26 mouse cellular contexts compared by ENCODE assay signal in the genomic region with DNA sequence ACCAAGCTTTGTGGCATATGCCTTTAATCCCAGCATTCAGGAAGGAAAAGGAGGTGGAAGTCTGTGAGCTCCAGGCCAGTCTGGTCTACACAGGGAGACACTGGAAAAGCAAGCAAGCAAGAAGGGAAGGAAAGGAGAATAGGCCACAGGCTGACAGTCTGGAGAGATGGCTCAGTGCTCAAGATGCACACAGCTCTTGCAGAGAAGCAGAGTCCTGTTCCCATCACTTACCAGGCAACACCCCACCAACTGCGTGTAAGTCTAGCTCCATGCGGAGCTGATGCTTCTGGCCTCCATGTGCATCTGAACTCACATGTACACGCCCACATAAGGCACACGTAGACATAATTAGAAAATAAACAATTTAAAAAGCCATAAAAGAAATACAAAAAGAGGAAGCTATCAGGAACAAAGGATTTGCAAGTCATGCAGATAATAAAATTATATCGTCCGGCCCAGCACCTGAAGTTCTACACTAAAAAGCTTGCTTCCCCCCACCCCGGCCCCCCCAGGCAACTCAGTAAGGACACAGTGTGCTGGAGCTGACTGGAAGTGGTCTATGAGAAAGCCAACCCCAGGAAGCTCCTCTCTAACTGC. TPM values are rescaled to one million over a fixed set of nuclear protein-coding genes. Genes with fewer than 3 reads are reported as not detected.
"Had no signal": no experiment of that assay in that cellular context is flagged by ENCODE, and none has a peak within 500 bp of the region (broad histone marks: within the 10 kb centered on the region; RNA-seq: fewer than 3 reads in every experiment).

No protein-coding gene starts in this region.

- H3K9ac ChIP-seq: limb, embryonic 12.5 days; limb, embryonic 15.5 days; liver, embryonic 12.5 days; liver, embryonic 15.5 days; lung, embryonic 15.5 days; midbrain, embryonic 12.5 days had no signal

- ATAC-seq: intestine, embryonic 16.5 days; liver, embryonic 12.5 days; midbrain, embryonic 16.5 days had no signal

- DNase-seq: kidney, adult 18-20 months; kidney, adult 9 months; kidney, postnatal 14 days; kidney, postnatal 4 days; left cerebral cortex, postnatal 4 days; lung, adult 18-20 months; lung, postnatal 10 days; lung, postnatal 36 days; retina, postnatal 1 day; right cerebral cortex, postnatal 25 days; spleen, adult 18-20 months; thymus, adult 2 months; thymus, postnatal 14 days; thymus, postnatal 4 days had no signal

- H3K27me3 ChIP-seq: limb, embryonic 12.5 days; limb, embryonic 15.5 days; liver, embryonic 12.5 days; liver, embryonic 15.5 days; lung, embryonic 15.5 days; midbrain, embryonic 12.5 days; neural tube, embryonic 13.5 days had no signal

- H3K4me3 ChIP-seq: limb, embryonic 12.5 days; limb, embryonic 15.5 days; liver, embryonic 12.5 days; liver, embryonic 15.5 days; lung, embryonic 15.5 days; midbrain, embryonic 12.5 days; myocyte; neural tube, embryonic 13.5 days had no signal

- H3K36me3 ChIP-seq: limb, embryonic 12.5 days; limb, embryonic 15.5 days; liver, embryonic 12.5 days; liver, embryonic 15.5 days; lung, embryonic 15.5 days; midbrain, embryonic 12.5 days; neural tube, embryonic 13.5 days had no signal

- H3K27ac ChIP-seq: limb, embryonic 12.5 days; limb, embryonic 15.5 days; liver, embryonic 12.5 days; liver, embryonic 15.5 days; lung, embryonic 15.5 days; midbrain, embryonic 12.5 days; neural tube, embryonic 13.5 days; stomach, postnatal 0 days had no signal

- H3K9me3 ChIP-seq: limb, embryonic 12.5 days; limb, embryonic 15.5 days; liver, embryonic 12.5 days; liver, embryonic 15.5 days; lung, embryonic 15.5 days; midbrain, embryonic 12.5 days; neural tube, embryonic 13.5 days had no signal

- H3K4me1 ChIP-seq: limb, embryonic 15.5 days; lung, embryonic 15.5 days; midbrain, embryonic 12.5 days; neural tube, embryonic 13.5 days had no signal

- H3K4me2 ChIP-seq: limb, embryonic 12.5 days; limb, embryonic 15.5 days; liver, embryonic 12.5 days; liver, embryonic 15.5 days; lung, embryonic 15.5 days; midbrain, embryonic 12.5 days; neural tube, embryonic 13.5 days had no signal

RNA-seq across cellular contexts. Expression of gene Brd3os, which starts 40.2 kb away (rescaled TPM):
- total RNA-seq: monocyte, adult 5-6 weeks had no signal
